Mouse (Mus musculus): ENCODE data around the gene Cop1. TPM values are rescaled to one million over a fixed set of nuclear protein-coding genes. Genes with fewer than 3 reads are reported as not detected.
"Not testable (repeated sequence)": the region's sequence is repeated elsewhere in the genome, so short reads cannot be mapped to it uniquely, and the experiment has no call there.

Cop1 gene
- polyA plus RNA-seq, 1 experiment from 2014 or later, result 62.4 TPM

GRCm38 (mm10) chr1:159225064-159225824 is 6.9 kb upstream of the Cop1 start:
- Histone ChIP-seq H3K4me3 (ENCODE audit: low read depth, low read length) (no peak overlapping the region), H3K27me3 (ENCODE audit: control insufficient read depth, insufficient read depth, low read length) (no peaks in the 10 kb centered on the region), H3K4me2 (no peak overlapping the region), H3K9me3 (replicated peaks; ENCODE audit: control insufficient read depth, low read length) (no peaks in the 10 kb centered on the region), H3K36me3 (ENCODE audit: control insufficient read depth, insufficient read depth, low read length) (no peaks in the 10 kb centered on the region), H3K27ac (ENCODE audit: low read depth, low read length) (no peak overlapping the region), H3K9ac (ENCODE audit: low read depth, low read length) (no peak overlapping the region), H3K4me1 (ENCODE audit: control insufficient read depth, insufficient read depth, low read length) (no peaks in the 10 kb centered on the region)
- 56% methylated on average over 8 of the region's 8 CpGs for whole genome bisulfite sequencing (ENCODE audit: insufficient replicate concordance)
- ATAC-seq (replicated peaks; ENCODE audit: insufficient number of reproducible peaks, low FRiP score, low TSS enrichment), result no peak

- under 1% methylated on average over 27 of the region's 47 CpGs for WGBS (ENCODE audit: insufficient replicate concordance)
- not testable (repeated sequence) for H3K27me3 ChIP-seq (ENCODE audit: control insufficient read depth, insufficient read depth, low read length)
- H3K27ac ChIP-seq (ENCODE audit: low read depth, low read length), result peak overlapping the region; percentile 52; the same call in 1 of the 2 replicates
Observed at GRCm38 (mm10) chr1:159232572-159233261, 597 bp downstream of the Cop1 start.

GRCm38 (mm10) chr1:159233426-159233825 is 1.3 kb downstream of the Cop1 start:
- Histone ChIP-seq H3K27ac (ENCODE audit: low read depth, low read length) (0 out of 2 replicates have a peak overlapping the region, but pooled peaks have one; percentile 52), H3K4me3 (ENCODE audit: low read depth, low read length) (peak overlapping the region; percentile 68), H3K9me3 (replicated peaks; ENCODE audit: control insufficient read depth, low read length) (no peaks in the 10 kb centered on the region), H3K4me1 (ENCODE audit: control insufficient read depth, insufficient read depth, low read length) (peaks cover 18% of the 10 kb centered on the region), H3K36me3 (ENCODE audit: control insufficient read depth, insufficient read depth, low read length) (no peaks in the 10 kb centered on the region), H3K4me2 (peak overlapping the region; percentile 77), H3K9ac (ENCODE audit: low read depth, low read length) (peak overlapping the region; percentile 79), H3K27me3 (ENCODE audit: control insufficient read depth, insufficient read depth, low read length) (no peaks in the 10 kb centered on the region)
- 29% methylated on average over 5 of the region's 5 CpGs for WGBS (ENCODE audit: insufficient replicate concordance)
- no peak for ATAC-seq (replicated peaks; ENCODE audit: insufficient number of reproducible peaks, low FRiP score, low TSS enrichment)

More at GRCm38 (mm10) chr1:159232572-159233261, 597 bp downstream of the Cop1 start:
- Histone ChIP-seq H3K4me3 (ENCODE audit: low read depth, low read length) (peak overlapping the region; percentile 70), H3K4me1 (ENCODE audit: control insufficient read depth, insufficient read depth, low read length) (peaks cover 15% of the 10 kb centered on the region), H3K9ac (ENCODE audit: low read depth, low read length) (peak overlapping the region; percentile 87), H3K4me2 (peak overlapping the region; percentile 77)
- ATAC-seq (replicated peaks; ENCODE audit: insufficient number of reproducible peaks, low FRiP score, low TSS enrichment), result peak; percentile 72
- H3K36me3 ChIP-seq (ENCODE audit: control insufficient read depth, insufficient read depth, low read length); H3K9me3 ChIP-seq (replicated peaks; ENCODE audit: control insufficient read depth, low read length): not testable (repeated sequence)

GRCm38 (mm10) chr1:159234496-159234895 is 2.4 kb downstream of the Cop1 start:
- peaks cover 18% of the 10 kb centered on the region for H3K4me1 ChIP-seq (ENCODE audit: control insufficient read depth, insufficient read depth, low read length)
- H3K4me2 ChIP-seq, result peak overlapping the region; percentile 15
- no peaks in the 10 kb centered on the region for H3K36me3 ChIP-seq (ENCODE audit: control insufficient read depth, insufficient read depth, low read length)
- no peak overlapping the region for H3K4me3 ChIP-seq (ENCODE audit: low read depth, low read length)
- H3K27ac ChIP-seq (ENCODE audit: low read depth, low read length), result no peak overlapping the region
- no peak; the same call in 1 of the 2 replicates for ATAC-seq (replicated peaks; ENCODE audit: insufficient number of reproducible peaks, low FRiP score, low TSS enrichment)
- H3K9me3 ChIP-seq (replicated peaks; ENCODE audit: control insufficient read depth, low read length), result no peaks in the 10 kb centered on the region
- WGBS (ENCODE audit: insufficient replicate concordance), result 55% methylated on average over 2 of the region's 2 CpGs
- no peak overlapping the region for H3K9ac ChIP-seq (ENCODE audit: low read depth, low read length)
- H3K27me3 ChIP-seq (ENCODE audit: control insufficient read depth, insufficient read depth, low read length), result no peaks in the 10 kb centered on the region

GRCm38 (mm10) chr1:159235674-159236073 is 3.6 kb downstream of the Cop1 start:
- Histone ChIP-seq H3K36me3 (ENCODE audit: control insufficient read depth, insufficient read depth, low read length) (no peaks in the 10 kb centered on the region), H3K4me3 (ENCODE audit: low read depth, low read length) (no peak overlapping the region), H3K4me2 (no peak overlapping the region; the same call in 1 of the 2 replicates), H3K27ac (ENCODE audit: low read depth, low read length) (no peak overlapping the region), H3K4me1 (ENCODE audit: control insufficient read depth, insufficient read depth, low read length) (peaks cover 18% of the 10 kb centered on the region), H3K27me3 (ENCODE audit: control insufficient read depth, insufficient read depth, low read length) (no peaks in the 10 kb centered on the region), H3K9me3 (replicated peaks; ENCODE audit: control insufficient read depth, low read length) (no peaks in the 10 kb centered on the region), H3K9ac (ENCODE audit: low read depth, low read length) (no peak overlapping the region)
- WGBS (ENCODE audit: insufficient replicate concordance), result 33% methylated on average over 2 of the region's 2 CpGs
- ATAC-seq (replicated peaks; ENCODE audit: insufficient number of reproducible peaks, low FRiP score, low TSS enrichment), result no peak

GRCm38 (mm10) chr1:159238147-159238546 is 6.0 kb downstream of the Cop1 start:
- H3K27me3 ChIP-seq (ENCODE audit: control insufficient read depth, insufficient read depth, low read length), result no peaks in the 10 kb centered on the region
- no peak overlapping the region for H3K9ac ChIP-seq (ENCODE audit: low read depth, low read length)
- 58% methylated on average over 6 of the region's 6 CpGs for WGBS (ENCODE audit: insufficient replicate concordance)
- 0 out of 2 replicates have a peak overlapping the region, but pooled peaks have one; percentile 6 for H3K27ac ChIP-seq (ENCODE audit: low read depth, low read length)
- H3K4me2 ChIP-seq, result no peak overlapping the region
- H3K9me3 ChIP-seq (replicated peaks; ENCODE audit: control insufficient read depth, low read length), result no peaks in the 10 kb centered on the region
- ATAC-seq (replicated peaks; ENCODE audit: insufficient number of reproducible peaks, low FRiP score, low TSS enrichment), result 0 out of 2 replicates have a peak, but pooled peaks have one; percentile 61
- H3K4me3 ChIP-seq (ENCODE audit: low read depth, low read length), result no peak overlapping the region
- peaks cover 18% of the 10 kb centered on the region for H3K4me1 ChIP-seq (ENCODE audit: control insufficient read depth, insufficient read depth, low read length)
- H3K36me3 ChIP-seq (ENCODE audit: control insufficient read depth, insufficient read depth, low read length), result no peaks in the 10 kb centered on the region

- H3K4me1 ChIP-seq (ENCODE audit: control insufficient read depth, insufficient read depth, low read length), result no peaks in the 10 kb centered on the region
- 76% methylated on average over 2 of the region's 2 CpGs for WGBS (ENCODE audit: insufficient replicate concordance)
- no peak for ATAC-seq (replicated peaks; ENCODE audit: insufficient number of reproducible peaks, low FRiP score, low TSS enrichment)
- no peaks in the 10 kb centered on the region for H3K9me3 ChIP-seq (replicated peaks; ENCODE audit: control insufficient read depth, low read length)
- H3K4me2 ChIP-seq, result no peak overlapping the region
- H3K4me3 ChIP-seq (ENCODE audit: low read depth, low read length), result no peak overlapping the region
- H3K27me3 ChIP-seq (ENCODE audit: control insufficient read depth, insufficient read depth, low read length), result no peaks in the 10 kb centered on the region
- peaks cover 11% of the 10 kb centered on the region; the same call in 1 of the 2 replicates for H3K36me3 ChIP-seq (ENCODE audit: control insufficient read depth, insufficient read depth, low read length)
- H3K27ac ChIP-seq (ENCODE audit: low read depth, low read length), result no peak overlapping the region
- H3K9ac ChIP-seq (ENCODE audit: low read depth, low read length), result no peak overlapping the region
Observed at GRCm38 (mm10) chr1:159250320-159250719, 18.2 kb downstream of the Cop1 start.

GRCm38 (mm10) chr1:159253078-159253477 is 21.0 kb downstream of the Cop1 start:
- H3K9me3 ChIP-seq (replicated peaks; ENCODE audit: control insufficient read depth, low read length), result no peaks in the 10 kb centered on the region
- ATAC-seq (replicated peaks; ENCODE audit: insufficient number of reproducible peaks, low FRiP score, low TSS enrichment), result no peak
- 88% methylated on average over 2 of the region's 2 CpGs for WGBS (ENCODE audit: insufficient replicate concordance)
- H3K4me3 ChIP-seq (ENCODE audit: low read depth, low read length), result no peak overlapping the region
- no peak overlapping the region for H3K27ac ChIP-seq (ENCODE audit: low read depth, low read length)
- no peak overlapping the region for H3K9ac ChIP-seq (ENCODE audit: low read depth, low read length)
- H3K27me3 ChIP-seq (ENCODE audit: control insufficient read depth, insufficient read depth, low read length), result no peaks in the 10 kb centered on the region
- H3K36me3 ChIP-seq (ENCODE audit: control insufficient read depth, insufficient read depth, low read length), result peaks cover 11% of the 10 kb centered on the region; the same call in 1 of the 2 replicates
- H3K4me1 ChIP-seq (ENCODE audit: control insufficient read depth, insufficient read depth, low read length), result no peaks in the 10 kb centered on the region
- H3K4me2 ChIP-seq, result no peak overlapping the region

Measured in heart, embryonic 11.5 days (tissue).